Mouse (Mus musculus): ENCODE measurements at regions not wholly inside any gene's neighbourhood (a gene's known extent, or its start where the extent isn't known, plus 50 kb on each side); places are given as distances from the start of the nearest gene placed in this dataset.

DNA sequence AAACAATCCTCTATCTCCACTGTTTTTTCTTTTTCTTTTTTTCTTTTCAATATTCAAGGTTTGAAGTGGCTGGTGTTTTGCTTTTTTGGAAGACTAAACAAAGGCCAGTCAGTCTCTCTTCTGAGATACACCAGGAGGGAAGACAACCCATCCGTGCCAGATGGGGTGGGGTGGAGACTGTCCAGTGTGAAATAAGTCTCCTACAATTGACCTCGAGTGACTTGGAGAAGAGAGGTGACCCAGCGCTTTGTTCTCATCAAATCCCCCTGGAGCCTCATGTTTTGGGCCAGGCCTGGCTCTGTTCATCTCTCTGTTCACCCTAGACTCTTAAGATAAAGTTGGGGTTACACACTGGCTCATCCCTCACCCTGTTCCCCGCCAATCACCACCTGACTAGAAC, 169.2 kb upstream of the Tbca start:
- DNase-seq: no peak

DNA sequence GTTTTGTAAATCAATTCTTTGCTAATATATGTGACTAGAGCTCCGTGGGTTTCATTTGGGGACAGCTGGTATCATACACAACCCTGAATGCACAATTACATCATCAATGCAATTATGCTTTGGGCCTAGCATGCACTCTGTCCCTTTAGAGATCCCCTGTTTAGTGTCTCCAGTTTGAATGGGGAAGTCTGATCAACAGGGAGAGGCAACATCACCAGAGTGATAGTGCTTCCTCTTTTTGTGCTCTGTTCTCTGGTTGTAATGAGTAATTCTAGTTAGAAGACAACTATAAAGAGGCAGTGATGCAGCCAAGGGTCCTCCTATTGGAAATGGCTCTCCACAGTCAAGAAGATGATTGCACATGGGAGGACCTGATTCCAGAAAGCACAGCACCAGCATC, 158.7 kb upstream of the Tbca start:
- DNase-seq: no peak

DNA sequence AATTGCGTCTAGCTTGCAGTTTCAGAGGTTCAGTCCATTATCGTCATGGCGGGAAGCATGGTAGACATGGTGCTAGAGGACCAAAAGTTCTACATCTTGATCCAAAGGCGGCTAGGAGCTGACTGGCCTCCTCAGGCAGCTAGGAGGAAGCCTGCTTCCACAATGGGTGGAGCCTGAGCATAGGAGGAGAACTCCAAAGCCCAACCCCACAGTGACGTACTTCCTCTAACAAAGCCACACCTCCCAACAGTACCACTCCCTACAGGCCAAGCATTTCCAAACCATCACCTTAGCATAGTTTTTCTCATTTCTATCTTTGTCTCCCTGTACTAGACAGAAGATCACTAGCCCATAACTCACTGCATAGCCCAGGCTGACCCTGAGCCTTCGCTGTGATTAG, 158.0 kb upstream of the Tbca start:
- DNase-seq: no peak

- no peak for DNase-seq
These were observed 156.0 kb upstream of the Tbca start for GRCm38 (mm10) chr13:94632730-94633129.

- no peak for DNase-seq
These were observed 148.4 kb upstream of the Tbca start for GRCm38 (mm10) chr13:94640336-94640735.

DNA sequence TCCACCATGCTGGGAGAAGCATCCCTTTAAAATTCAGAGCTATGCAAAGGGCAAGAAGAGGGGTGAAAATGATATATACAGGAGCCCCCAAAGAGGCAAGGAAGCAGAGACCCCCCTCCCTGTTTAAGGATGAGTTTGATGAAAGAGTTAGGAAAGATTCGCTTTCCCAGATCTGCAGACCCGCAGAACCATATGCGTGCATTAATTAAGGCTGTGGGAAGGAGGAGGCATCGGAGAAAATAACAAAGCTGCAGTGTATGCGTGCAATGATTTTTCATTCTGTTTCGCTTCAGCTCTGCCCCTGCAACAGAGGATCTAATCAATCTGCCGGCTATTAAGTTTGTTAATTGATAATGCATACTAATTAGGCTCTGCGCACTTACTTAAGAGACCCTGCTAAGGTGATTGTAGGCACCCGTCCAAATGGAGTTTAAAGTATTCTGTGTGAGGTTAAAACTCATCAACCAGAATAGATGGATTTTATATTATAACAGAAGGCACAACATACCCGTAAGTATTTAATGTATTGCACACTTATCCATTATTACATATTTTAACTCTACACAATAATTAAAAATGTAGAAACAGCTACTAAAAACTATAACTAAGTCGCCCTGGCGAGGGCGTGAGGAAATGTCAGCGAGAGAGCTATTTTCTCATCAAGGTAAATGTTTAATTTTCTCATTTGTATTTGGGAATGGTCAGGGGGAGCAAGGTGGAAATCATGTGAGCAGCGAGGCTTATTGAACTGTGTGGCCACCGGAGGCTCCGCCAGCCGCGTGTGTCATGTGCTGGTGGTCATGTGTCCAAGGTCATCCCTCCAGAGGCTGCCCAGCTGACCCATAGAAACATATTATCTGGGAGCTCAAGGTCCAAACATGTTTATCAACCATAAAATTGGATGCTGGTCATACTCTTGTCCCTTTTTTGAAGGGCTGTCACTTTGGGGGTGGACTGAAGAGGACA, 143.2 kb upstream of the Tbca start:
- DNase-seq: peak; percentile 67

DNA sequence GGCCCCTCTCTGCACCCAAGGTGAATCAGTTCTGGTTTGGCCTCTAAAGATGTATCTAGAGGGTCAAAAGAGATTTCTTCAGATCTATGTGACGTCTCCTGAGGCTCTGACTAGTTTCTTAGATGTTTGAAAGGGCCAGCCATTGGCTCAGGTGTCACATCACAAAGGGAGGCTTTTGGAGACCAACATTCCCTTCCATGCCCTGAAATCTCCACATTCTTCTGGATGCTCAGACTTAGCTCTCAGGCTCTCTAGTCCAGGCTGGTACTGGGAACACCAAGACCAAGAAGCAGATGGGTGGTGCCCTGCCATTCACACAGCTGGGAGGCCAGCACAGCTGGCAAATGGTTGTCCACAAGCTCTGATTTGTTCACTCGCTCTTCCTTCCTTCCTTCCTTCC, 142.4 kb upstream of the Tbca start:
- DNase-seq: no peak

- DNase-seq: no peak
These were observed 141.7 kb upstream of the Tbca start for GRCm38 (mm10) chr13:94646781-94647555.

- DNase-seq: no peak
These were observed 141.1 kb upstream of the Tbca start for GRCm38 (mm10) chr13:94647566-94647965.

DNA sequence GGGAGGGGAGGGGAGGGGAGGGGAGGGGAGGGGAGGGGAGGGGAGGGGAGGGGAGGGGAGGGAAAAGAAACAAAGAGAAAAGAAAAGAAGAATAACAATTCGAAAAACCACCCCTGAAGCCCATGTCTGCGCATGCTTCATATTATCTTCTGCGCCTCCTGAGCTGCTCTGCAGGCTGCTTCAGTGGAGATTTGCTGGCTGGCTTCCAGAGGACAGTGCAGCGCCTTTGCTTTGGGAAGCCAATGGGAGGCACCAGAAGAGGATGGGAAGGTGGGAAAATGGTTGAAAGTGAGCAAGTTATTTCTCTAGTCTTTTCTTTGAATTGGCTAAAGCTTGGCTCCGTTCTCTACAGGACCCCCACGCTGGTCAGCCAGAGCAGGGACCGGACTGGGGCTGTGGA, 137.8 kb upstream of the Tbca start:
- DNase-seq: no peak

DNA sequence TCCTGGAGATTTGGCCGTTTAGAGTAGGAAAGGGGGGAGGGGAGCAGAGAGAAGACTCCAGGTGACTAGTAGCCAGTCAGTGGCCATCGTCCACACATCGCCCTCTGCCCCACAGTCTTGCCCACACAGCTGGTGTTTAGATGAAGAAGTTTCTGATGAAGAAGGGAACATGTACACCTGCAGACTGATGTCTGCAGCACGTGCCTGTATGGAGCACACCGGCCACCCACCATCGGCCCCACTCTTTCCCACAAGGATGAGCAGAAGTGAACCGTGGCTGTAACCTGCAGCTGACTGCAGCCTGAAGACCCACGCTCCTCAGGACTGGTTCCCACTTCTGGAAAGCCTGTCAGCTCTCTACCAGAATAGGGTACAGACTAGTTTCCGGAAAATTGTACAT, 121.1 kb upstream of the Tbca start:
- no peak for DNase-seq

DNA sequence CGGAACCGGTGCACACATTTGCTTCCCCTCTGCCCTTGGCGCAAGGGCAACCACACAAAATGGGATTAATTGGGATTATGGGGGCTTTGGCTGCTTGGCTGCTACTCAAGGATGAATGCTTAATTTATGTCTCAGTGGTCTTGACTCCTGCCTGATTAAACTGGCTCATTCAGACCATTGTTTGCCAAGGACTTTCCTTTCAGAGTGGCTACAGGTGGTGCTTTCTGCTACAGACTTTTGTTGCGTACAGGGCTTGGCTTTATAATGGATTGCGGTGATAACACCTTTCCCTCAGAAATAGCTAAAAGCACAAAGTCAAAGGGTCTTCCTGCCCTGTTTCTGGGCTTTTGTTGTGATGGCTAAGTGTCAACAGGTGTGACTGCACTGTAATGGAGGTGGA, 120.4 kb upstream of the Tbca start:
- DNase-seq: no peak

- DNase-seq: no peak
These were observed 119.5 kb upstream of the Tbca start for GRCm38 (mm10) chr13:94669106-94669683.

- DNase-seq: no peak
These were observed 118.4 kb upstream of the Tbca start for GRCm38 (mm10) chr13:94670266-94670665.

DNA sequence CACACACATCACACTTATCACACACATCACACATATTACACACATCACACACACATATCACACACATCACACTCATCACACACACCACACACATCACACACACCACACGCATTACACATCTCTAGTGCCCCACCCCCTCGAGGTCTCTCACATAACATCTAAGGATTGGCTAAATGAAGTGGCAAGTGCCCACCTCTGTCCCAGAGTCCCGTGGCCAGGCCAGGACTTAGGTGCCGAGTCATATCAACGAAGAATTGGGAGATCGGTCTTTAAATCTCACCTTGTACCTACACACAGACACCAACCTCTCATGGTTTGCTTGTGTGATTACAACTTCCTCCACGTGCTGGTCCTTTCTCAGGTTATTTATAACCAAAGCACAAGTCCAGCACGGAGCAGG, 117.7 kb upstream of the Tbca start:
- DNase-seq: no peak

DNA sequence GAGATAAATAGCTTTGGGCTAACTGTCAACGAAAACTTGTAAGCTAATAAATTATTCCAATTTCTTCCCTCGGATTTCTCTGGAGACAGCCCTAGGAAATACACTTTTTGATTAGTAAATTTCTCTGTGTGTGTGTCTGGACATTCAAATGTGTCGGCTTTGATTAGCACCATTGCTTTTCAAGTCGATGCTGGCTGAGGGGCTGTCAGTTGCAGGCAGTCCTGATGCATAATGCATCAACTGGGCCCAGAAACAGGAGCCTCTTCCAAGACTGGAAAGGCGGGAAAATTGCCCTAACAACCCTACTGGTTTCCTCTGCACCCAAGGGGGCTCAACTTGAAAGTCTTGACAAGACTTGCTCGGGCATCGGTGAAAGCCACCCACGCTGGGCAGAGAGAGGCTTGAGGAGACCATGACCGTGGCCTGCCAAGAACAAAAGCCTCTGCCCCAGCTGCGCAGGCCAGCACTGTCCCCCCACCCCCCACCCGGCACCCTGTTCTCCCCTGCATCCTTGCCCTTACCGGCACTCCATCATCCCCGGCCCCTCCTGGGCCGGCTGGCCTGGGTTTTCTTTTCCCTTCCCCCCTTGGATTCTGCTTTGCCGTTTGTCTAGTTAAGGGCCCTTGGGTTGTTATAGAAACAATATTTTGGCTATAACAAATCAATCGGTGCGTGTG, 108.1 kb upstream of the Tbca start:
- no peak for DNase-seq

DNA sequence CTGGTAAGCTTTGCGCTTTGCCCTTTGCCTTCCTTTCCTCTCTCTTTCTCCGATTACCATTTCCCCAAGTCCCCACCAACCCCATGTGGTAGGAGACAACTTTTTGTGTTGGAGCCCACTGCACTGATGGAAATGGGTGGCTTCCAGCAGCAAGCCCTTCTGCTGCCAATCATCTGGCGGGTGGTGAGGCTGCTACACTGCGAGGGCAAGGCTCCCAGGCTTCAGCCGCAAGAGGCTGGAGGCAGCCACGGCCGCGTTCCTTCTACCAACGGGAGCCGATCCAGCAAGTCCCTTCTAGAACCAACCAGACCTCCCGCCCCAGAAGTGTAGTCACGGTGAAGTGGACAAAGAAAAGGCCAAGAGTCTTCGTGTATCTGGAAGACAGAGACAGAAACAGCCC, 107.1 kb upstream of the Tbca start:
- no peak for DNase-seq

- DNase-seq: no peak
These were observed 103.5 kb upstream of the Tbca start for GRCm38 (mm10) chr13:94685191-94685590.

DNA sequence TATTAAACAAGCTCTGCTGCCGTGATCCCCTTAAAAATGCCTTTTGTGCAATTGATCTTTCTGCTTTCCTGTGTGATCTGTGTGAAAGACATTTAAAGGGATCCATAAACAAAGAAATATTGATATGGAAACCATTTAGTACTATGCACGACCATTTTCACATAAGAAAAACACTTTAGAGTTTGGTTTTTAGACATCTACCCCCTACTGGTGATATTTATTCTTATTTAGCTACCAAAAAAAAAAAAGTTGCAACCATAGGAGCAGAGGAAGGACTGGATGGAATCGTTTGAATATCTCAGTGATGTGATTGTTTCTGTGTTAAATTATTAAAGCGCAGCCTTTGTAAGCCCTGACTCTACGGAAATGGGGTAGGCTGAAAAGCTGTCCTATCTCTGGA, 101.4 kb upstream of the Tbca start:
- no peak for DNase-seq

DNA sequence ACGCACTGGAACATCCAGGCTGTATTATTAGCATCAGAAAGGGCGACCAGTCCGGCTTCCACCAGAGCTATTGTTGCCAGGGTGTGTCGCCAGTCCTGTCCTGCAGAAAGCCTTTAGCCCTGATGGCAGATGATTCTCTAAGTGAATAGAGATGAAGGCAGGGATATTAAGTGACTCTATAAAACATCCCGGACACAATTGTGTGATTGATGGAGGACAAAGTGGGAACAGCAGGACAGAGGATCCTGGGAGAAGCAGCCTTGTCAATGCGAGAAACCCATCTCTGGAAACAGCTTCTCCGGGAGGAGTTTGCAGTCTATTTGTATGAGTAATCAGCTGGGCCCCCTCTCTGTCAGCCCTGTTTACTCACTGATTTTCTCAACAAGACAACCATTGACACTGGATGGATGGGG, 82.1 kb upstream of the Tbca start:
- no peak for DNase-seq

DNA sequence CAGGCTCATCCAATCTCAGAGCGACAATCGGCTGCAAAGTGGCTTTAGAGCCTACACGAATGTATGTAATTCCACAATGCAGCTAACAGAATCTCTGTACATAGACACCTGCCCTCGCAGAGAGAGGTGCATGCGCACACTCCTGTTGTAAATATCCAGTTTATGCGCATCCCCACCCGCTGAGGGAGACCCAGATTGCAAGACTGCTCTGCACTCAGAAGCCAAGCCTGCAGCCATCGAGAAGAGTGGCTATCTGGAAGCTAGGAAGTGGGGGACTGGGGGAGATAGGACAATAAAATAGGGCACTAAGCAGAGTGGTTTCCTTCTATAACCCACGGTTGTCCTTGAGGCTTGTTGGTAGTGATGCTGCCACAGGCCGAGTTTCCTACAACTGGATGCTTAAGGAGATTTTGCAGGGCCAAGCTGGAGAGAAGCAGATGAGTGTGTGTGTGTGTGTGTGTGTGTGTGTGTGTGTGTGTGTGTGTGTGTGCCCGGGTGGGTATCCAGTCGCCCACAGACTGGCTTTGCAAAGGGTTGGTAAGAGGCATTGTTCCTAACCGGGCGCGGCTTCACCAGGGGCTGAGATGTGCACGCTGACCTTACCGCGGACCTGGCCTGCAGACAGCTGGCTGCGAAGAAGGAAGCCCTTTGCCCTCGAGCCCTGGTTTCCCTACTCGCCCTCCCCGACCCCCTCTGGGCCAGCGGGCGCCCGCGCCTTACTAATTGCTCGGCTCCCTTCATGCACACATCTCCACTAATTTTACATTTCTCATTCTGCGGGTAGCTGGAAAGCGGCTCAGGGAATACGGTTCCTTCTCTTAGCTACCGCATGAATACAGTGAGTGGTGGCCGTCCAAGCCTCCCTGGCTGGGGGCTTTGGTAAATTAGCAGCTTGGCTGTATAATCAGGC, 81.1 kb upstream of the Tbca start:
- no peak for DNase-seq

DNA sequence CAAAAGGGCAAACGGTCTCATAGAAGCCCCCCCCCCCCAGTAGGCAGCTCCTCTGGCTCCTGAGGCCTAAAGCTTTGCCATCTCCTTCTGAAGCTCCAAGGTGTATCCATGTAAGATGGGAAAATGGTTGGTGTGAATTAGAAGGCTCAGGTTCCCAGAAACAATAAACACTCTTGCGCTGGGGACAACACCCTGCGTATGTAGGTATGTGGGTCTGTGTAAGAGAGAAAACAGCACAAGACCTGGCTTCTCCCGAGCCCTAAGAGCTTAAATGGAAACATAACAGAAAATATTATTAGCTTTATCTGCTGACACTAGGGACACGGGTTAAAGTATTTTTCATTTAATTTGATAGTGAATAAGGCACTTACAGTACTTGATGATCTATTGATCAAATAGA, 79.9 kb upstream of the Tbca start:
- DNase-seq: no peak
